Mouse (Mus musculus) myocyte (in vitro differentiated cells): ENCODE results near the gene Akr1d1.

Experiments used
- CEBPB ChIP-seq: IDR thresholded peaks from 2 replicates; pipeline ENCODE4 v1.6.1; 2011; ENCODE audit warnings: mild to moderate bottlenecking, moderate library complexity; ENCODE audit not compliant: poor library complexity, insufficient read depth, severe bottlenecking
- E2F4 ChIP-seq: IDR thresholded peaks from one replicate; pipeline ENCODE4 v1.6.1; 2011; ENCODE audit warnings: mild to moderate bottlenecking, control low read depth, moderate library complexity; ENCODE audit not compliant: insufficient read depth
- POLR2A ChIP-seq: IDR thresholded peaks from one replicate; pipeline ENCODE4 v1.6.1; 2011; ENCODE audit warnings: low read depth, mild to moderate bottlenecking, control low read depth, moderate library complexity; ENCODE audit not compliant: insufficient read length
- TCF3 ChIP-seq: IDR thresholded peaks from one replicate; pipeline ENCODE4 v1.6.1; 2011; ENCODE audit warnings: low read depth, control low read depth; ENCODE audit not compliant: insufficient read length

- TF ChIP-seq POLR2A: no peak
- TF ChIP-seq TCF3: no peak
- TF ChIP-seq CEBPB: no peak
- no peak for TF ChIP-seq E2F4
Measured at GRCm38 (mm10) chr6:37616136-37616535, 86.2 kb downstream of the Akr1d1 start.
